Mouse (Mus musculus) lung, postnatal 25 days (tissue): ENCODE results near the gene Ankrd26.
A peak's percentile ranks its signal among the peaks of the same experiment; 100 is the strongest.

Experiments
- DNase-seq: peaks from one replicate; pipeline ENCODE4 v3.0.0; 2022; ENCODE audit warnings: low spot score

The Ankrd26 gene

DNA sequence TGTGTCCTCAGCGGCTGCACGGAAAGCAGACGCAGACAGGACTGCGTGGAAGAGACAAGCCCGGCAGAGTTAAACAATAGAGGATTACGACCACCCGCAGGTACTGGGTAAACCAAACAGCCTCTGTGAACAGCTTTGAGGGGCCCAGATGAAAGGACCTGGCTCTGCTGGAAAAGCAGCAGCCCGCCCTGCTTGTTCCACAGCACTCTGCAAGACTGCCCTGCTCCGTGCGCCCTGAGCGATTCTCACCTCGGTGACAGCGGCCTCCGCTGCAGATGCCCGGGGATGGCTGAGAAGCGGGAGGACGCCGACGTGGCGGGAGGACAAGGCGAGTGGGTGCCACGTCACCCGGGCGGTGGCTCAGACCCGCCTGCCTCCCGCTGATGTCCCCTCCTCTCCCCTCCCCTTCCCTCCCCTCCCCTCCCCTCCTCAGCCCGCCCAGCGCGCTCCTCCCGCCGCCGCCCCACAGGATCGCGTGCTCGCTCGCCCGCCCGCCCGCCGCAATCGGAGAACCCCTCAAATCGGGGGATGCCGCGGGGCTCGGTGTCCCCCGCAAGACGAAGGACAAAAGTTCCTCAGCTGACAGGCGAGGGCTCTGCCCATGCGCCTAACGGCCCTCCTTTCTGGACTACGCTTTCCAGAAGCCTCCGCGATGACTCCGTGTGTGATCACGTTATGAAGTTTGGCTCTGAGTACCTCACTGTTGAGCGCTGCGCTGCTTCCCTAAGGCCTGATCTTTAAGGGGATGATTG is 82.9 kb downstream of the Ankrd26 start, which contains the start of gene Zfp9:
Gene Zfp9 (minus strand): TSS at position 364 of the 752 bp plus-strand sequence.
- peak; percentile 69 for DNase-seq

DNA sequence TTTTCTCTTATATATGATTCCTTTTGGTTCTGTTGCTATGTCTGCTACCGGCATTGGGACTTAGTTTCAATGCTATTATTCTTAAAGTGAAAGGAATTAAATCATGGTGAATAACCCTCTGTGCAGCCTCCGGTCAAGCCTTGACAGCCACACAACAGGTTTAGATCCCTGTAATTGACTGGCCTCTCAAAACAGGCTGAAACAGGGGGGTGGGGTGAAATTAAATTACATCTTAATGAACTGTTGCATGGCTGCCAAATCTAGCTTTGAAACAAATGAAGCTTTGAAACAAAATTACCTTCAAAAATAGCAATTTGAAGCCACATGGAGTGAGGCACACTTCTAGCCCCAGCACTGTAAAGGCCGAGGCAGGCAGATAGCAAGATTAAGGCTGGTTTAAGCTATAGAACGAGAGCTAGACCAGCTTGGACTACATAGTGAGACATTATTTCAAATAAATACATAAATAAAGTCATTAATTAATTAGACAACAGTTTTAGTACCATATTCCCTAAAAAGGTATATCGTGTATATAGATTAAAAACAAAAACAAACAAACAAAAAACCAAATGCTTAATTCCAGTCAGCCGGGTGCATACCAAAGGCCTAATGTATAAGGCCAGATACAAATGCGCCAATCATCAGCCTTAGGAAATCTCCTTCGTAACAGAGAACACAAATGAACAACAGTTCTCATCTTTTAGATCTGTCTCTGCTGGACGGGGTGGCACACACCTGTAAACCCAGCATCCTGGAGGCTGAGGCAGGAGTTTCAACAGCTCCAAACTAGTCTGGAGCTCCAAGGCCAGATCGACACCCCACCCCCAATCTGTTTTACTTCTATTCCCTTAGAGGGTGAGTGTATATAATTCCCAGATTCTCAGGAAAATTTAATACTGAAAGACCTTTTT is 83.9 kb downstream of the Ankrd26 start:
- DNase-seq, result no peak

DNA sequence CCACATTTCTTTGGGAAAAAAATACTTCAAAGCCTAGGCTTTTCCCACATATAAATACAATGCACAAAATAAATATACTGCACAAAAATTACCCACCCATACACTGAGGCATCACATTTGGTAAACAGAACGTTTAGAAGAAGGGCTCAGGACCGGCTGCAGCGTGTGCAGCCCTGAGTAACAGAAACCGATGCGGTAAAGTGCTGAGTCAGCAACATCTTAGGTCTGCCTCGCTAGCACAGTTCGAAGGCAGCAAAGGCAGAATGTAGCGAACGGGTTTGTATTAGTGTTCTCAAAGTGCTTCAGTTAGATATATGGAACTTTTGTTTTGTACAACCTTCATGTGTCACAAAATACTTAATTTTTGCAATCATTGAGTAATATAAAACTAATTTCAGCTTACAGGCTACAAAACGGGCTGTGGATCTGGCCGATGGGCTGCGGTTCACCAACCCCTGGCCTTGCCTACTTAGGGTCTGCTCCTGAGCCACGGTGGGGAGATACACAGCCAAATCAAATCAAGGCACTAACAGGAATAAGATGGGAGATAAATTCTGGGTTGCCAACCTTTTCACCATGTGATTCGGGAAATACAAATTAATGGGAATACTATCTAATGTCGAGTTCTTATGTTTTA is 99.8 kb downstream of the Ankrd26 start:
- DNase-seq, result no peak

DNA sequence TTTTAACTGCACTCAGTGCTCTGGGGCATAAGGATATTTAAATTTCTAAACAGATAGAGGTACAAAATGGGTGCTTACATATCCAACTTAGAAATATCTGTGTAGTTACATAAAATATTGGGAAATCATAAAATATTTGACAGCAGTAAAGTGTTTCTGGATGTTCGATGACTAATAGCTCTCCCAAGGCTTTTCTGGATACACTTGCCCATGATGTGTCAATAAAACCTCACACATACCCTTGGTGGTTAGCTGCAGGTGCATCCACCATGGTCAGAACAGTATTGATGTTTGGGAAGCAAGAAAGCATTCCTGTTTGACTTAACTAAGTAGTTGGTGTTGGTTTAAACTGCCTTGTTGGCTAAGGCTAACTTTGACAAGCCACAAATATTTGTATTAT is 104.3 kb downstream of the Ankrd26 start:
- no peak for DNase-seq

DNA sequence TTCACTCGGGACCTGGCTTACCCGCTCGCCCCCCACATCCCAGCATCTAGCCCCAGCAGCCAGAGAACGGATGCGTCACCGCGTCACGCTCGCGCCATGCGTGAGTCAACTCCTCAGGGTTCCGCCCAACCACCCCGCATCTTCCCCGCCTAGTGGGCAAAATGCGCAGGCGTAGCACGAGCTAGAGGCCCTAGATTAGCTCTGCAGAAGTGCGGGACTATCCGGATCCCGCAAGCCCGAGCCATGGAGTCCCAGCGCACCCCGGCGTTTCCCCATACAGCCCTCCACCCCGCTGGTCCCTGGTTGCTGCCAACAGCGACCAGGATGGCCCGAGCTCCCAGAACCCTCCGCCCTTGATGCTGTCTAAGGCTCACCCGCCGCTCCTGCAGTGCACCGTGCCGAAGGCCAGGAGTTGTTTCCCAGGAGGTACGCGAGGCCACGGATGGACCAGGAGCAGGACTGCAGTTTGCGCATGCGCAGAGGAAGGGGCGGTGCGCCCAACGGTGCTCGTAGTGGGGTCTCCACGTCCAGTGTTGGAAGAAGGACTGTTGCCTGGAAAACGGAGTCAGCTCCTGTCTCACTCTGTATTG is 106.9 kb downstream of the Ankrd26 start, which contains the start of gene Zfp248:
Gene Zfp248 (minus strand): TSS at position 487 of the 590 bp plus-strand sequence.
- DNase-seq, result peak; percentile 76

DNA sequence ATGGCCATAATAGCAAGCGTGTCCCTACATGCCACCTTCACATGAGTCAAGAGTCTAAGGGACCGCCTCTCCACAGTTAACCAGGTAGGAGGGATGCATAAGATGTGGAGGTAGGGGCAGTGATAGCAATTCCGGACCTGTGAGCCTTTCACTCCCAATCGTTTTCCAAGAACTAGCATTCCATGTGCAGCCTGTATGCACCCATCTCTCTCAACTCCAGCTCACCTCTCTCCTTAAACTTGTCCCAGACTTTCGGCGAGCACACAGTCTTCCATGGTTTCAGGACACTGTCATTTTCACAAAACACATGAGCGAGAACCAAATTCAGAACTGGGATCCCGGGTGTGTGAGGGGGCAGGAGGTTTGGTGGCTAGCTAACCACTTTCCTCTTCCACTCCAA is 107.6 kb downstream of the Ankrd26 start:
- no peak for DNase-seq
